In the genomic region with DNA sequence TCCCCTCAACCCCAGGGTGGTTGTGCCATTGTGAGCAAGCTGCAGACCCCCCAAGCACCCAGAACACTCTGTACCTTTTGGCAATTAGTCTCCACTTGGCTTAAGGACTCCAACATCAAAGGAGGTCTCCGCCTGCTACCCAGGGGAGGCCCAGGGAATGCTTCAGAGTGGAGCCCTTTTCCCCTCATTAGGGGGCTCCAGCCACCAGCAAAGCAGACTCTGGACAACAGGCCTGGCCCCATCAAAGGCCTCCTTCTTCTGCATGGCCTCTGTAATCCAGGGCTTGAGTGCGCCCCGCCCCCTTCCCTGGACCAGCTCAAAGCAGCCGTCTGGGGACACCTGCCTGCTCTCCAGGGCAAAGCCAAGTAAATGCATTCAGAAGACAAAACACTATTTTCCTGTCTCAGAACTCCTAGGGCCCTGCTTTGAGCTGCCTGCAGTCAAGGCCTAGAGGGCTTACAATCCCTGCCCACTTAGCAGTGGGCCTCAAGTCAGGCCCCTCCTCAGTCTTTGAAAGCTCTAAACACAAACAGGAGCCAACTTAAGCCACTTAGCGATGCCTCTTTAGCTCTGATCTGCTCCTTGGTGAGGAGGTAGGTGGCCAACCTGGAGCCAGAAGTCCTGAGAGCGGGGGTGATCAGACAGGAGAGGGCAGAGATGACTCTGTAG, we compare ENCODE assay signal across 14 mouse cellular contexts.
DNase-seq lines count a peak whose midpoint lies in the region; ATAC-seq lines count a peak whose summit lies in the region.
"Had no signal": no experiment of that assay in that cellular context is flagged by ENCODE, and none has a peak within 500 bp of the region (broad histone marks: within the 10 kb centered on the region; RNA-seq: fewer than 3 reads in every experiment).

No protein-coding gene starts in this region.

- 0 out of 2 replicates have a peak overlapping the region, but pooled peaks have one; percentile 35 for H3K27ac ChIP-seq in hindbrain, embryonic 10.5 days
- no peak overlapping the region for H3K27ac ChIP-seq in hindbrain, embryonic 13.5 days
- H3K27ac ChIP-seq in embryonic facial prominence, embryonic 10.5 days (replicated peaks), result no peak overlapping the region; the same call in 1 of the 2 replicates
- no peak overlapping the region for H3K27ac ChIP-seq in hindbrain, embryonic 14.5 days
- no peak overlapping the region for H3K27ac ChIP-seq in midbrain, embryonic 15.5 days
- H3K27ac ChIP-seq in liver, embryonic 11.5 days (ENCODE audit: low read depth, low read length), result no peak overlapping the region
- H3K27ac ChIP-seq: liver, embryonic 12.5 days; neural tube, embryonic 12.5 days had no signal

- H3K27me3 ChIP-seq in hindbrain, embryonic 10.5 days (ENCODE audit: insufficient read depth, poor library complexity, severe bottlenecking), result no peaks in the 10 kb centered on the region; the same call in 1 of the 2 replicates
- H3K27me3 ChIP-seq in hindbrain, embryonic 13.5 days, result no peaks in the 10 kb centered on the region
- H3K27me3 ChIP-seq in embryonic facial prominence, embryonic 10.5 days (replicated peaks; ENCODE audit: low read depth, poor library complexity, severe bottlenecking), result peaks cover 49% of the 10 kb centered on the region
- H3K27me3 ChIP-seq in hindbrain, embryonic 14.5 days (ENCODE audit: control insufficient read depth, insufficient read depth, low read length), result no peaks in the 10 kb centered on the region
- no peaks in the 10 kb centered on the region for H3K27me3 ChIP-seq in midbrain, embryonic 15.5 days (replicated peaks)
- no peaks in the 10 kb centered on the region for H3K27me3 ChIP-seq in liver, embryonic 11.5 days (replicated peaks; ENCODE audit: control insufficient read depth, insufficient read depth, low read length)
- H3K27me3 ChIP-seq: liver, embryonic 12.5 days; neural tube, embryonic 12.5 days had no signal

- no peak overlapping the region for H3K4me2 ChIP-seq in hindbrain, embryonic 13.5 days
- H3K4me2 ChIP-seq in hindbrain, embryonic 14.5 days (replicated peaks), result no peak overlapping the region
- H3K4me2 ChIP-seq in midbrain, embryonic 15.5 days, result no peak overlapping the region
- no peak overlapping the region for H3K4me2 ChIP-seq in liver, embryonic 11.5 days
- H3K4me2 ChIP-seq: liver, embryonic 12.5 days; neural tube, embryonic 12.5 days had no signal

- no peak overlapping the region for H3K4me3 ChIP-seq in hindbrain, embryonic 10.5 days
- H3K4me3 ChIP-seq in hindbrain, embryonic 13.5 days, result no peak overlapping the region
- H3K4me3 ChIP-seq in embryonic facial prominence, embryonic 10.5 days, result no peak overlapping the region
- no peak overlapping the region for H3K4me3 ChIP-seq in hindbrain, embryonic 14.5 days (replicated peaks; ENCODE audit: low read length)
- no peak overlapping the region for H3K4me3 ChIP-seq in midbrain, embryonic 15.5 days
- no peak overlapping the region for H3K4me3 ChIP-seq in liver, embryonic 11.5 days (ENCODE audit: low read depth, low read length)
- H3K4me3 ChIP-seq: liver, embryonic 12.5 days; neural tube, embryonic 12.5 days had no signal

- ATAC-seq in hindbrain, embryonic 13.5 days (ENCODE audit: low FRiP score), result no peak
- ATAC-seq in hindbrain, embryonic 14.5 days (ENCODE audit: low FRiP score), result peak; percentile 66; the same call in 1 of the 2 replicates
- peak; percentile 62 for ATAC-seq in midbrain, embryonic 15.5 days (replicated peaks)
- ATAC-seq in liver, embryonic 11.5 days (replicated peaks; ENCODE audit: low FRiP score), result no peak
- ATAC-seq: activated CD4-positive, CD25-positive, alpha-beta regulatory T cell, adult 4 months; liver, embryonic 12.5 days had no signal

- WGBS in hindbrain, embryonic 10.5 days, result 15% methylated on average over 6 of the region's 6 CpGs
- 30% methylated on average over 6 of the region's 6 CpGs for WGBS in hindbrain, embryonic 13.5 days
- 12% methylated on average over 6 of the region's 6 CpGs for WGBS in embryonic facial prominence, embryonic 10.5 days
- WGBS in hindbrain, embryonic 14.5 days, result 32% methylated on average over 6 of the region's 6 CpGs
- 19% methylated on average over 6 of the region's 6 CpGs for WGBS in midbrain, embryonic 15.5 days
- 45% methylated on average over 6 of the region's 6 CpGs for WGBS in liver, embryonic 11.5 days

- no peaks in the 10 kb centered on the region for H3K36me3 ChIP-seq in hindbrain, embryonic 10.5 days
- H3K36me3 ChIP-seq in hindbrain, embryonic 13.5 days, result no peaks in the 10 kb centered on the region
- H3K36me3 ChIP-seq in embryonic facial prominence, embryonic 10.5 days (replicated peaks), result no peaks in the 10 kb centered on the region
- H3K36me3 ChIP-seq in hindbrain, embryonic 14.5 days (replicated peaks; ENCODE audit: control insufficient read depth, insufficient read depth), result no peaks in the 10 kb centered on the region
- H3K36me3 ChIP-seq in midbrain, embryonic 15.5 days (replicated peaks), result no peaks in the 10 kb centered on the region
- H3K36me3 ChIP-seq in liver, embryonic 11.5 days (ENCODE audit: control insufficient read depth, insufficient read depth, low read length), result no peaks in the 10 kb centered on the region
- H3K36me3 ChIP-seq: G1E; liver, embryonic 12.5 days; neural tube, embryonic 12.5 days had no signal

- H3K4me1 ChIP-seq in hindbrain, embryonic 10.5 days (replicated peaks), result peaks cover 11% of the 10 kb centered on the region
- peaks cover 8% of the 10 kb centered on the region; the same call in 1 of the 2 replicates for H3K4me1 ChIP-seq in hindbrain, embryonic 13.5 days (replicated peaks)
- H3K4me1 ChIP-seq in embryonic facial prominence, embryonic 10.5 days, result peaks cover 15% of the 10 kb centered on the region
- H3K4me1 ChIP-seq in hindbrain, embryonic 14.5 days (replicated peaks; ENCODE audit: control insufficient read depth, insufficient read depth, low read length), result no peaks in the 10 kb centered on the region
- H3K4me1 ChIP-seq in midbrain, embryonic 15.5 days, result no peaks in the 10 kb centered on the region
- no peaks in the 10 kb centered on the region for H3K4me1 ChIP-seq in liver, embryonic 11.5 days (replicated peaks; ENCODE audit: control insufficient read depth, insufficient read depth, low read length)
- H3K4me1 ChIP-seq: liver, embryonic 12.5 days had no signal

- DNase-seq in hindbrain, embryonic 10.5 days (ENCODE audit: low spot score), result peak; percentile 31
- peak; percentile 72 for DNase-seq in embryonic facial prominence, embryonic 10.5 days (ENCODE audit: low spot score)
- no peak for DNase-seq in hindbrain, embryonic 14.5 days (ENCODE audit: low spot score)
- DNase-seq in urinary bladder, adult 18-20 months (ENCODE audit: low spot score in 2 of 2), result no peak
- DNase-seq in adrenal gland, postnatal 10 days, result no peak
- no peak for DNase-seq in liver, embryonic 11.5 days (ENCODE audit: low spot score)
- DNase-seq: kidney, adult 2 months; lung, postnatal 4 days had no signal

- no peaks in the 10 kb centered on the region for H3K9me3 ChIP-seq in hindbrain, embryonic 10.5 days
- H3K9me3 ChIP-seq in hindbrain, embryonic 13.5 days, result no peaks in the 10 kb centered on the region
- peaks cover 2% of the 10 kb centered on the region; the same call in 1 of the 2 replicates for H3K9me3 ChIP-seq in embryonic facial prominence, embryonic 10.5 days
- H3K9me3 ChIP-seq in hindbrain, embryonic 14.5 days (ENCODE audit: control insufficient read depth, low read length), result no peaks in the 10 kb centered on the region
- H3K9me3 ChIP-seq in midbrain, embryonic 15.5 days, result no peaks in the 10 kb centered on the region
- no peaks in the 10 kb centered on the region for H3K9me3 ChIP-seq in liver, embryonic 11.5 days (ENCODE audit: control insufficient read depth, low read length)
- H3K9me3 ChIP-seq: G1E; liver, embryonic 12.5 days; neural tube, embryonic 12.5 days had no signal

- no peak overlapping the region for H3K9ac ChIP-seq in hindbrain, embryonic 13.5 days
- no peak overlapping the region for H3K9ac ChIP-seq in hindbrain, embryonic 14.5 days
- H3K9ac ChIP-seq in midbrain, embryonic 15.5 days, result no peak overlapping the region
- H3K9ac ChIP-seq in liver, embryonic 11.5 days (ENCODE audit: low read depth, low read length), result no peak overlapping the region
- H3K9ac ChIP-seq: liver, embryonic 12.5 days; neural tube, embryonic 12.5 days had no signal

Comparison
In these comparisons a context has a peak if more than half of its experiments do, and no peak if none do; other contexts are left out.
1. DNase-seq: peak in hindbrain, embryonic 10.5 days (single experiment) and embryonic facial prominence, embryonic 10.5 days (single experiment); none in hindbrain, embryonic 14.5 days (single experiment), urinary bladder, adult 18-20 months (0 of 2), adrenal gland, postnatal 10 days (single experiment) and liver, embryonic 11.5 days (single experiment).
2. ATAC-seq: peak in hindbrain, embryonic 14.5 days (single experiment) and midbrain, embryonic 15.5 days (single experiment); none in hindbrain, embryonic 13.5 days (single experiment) and liver, embryonic 11.5 days (single experiment).